Mouse (Mus musculus): ENCODE data around the gene Flii. TPM values are rescaled to one million over a fixed set of nuclear protein-coding genes. Genes with fewer than 3 reads are reported as not detected.

Flii gene
- polyA plus RNA-seq, 1 experiment, result 122 TPM

GRCm38 (mm10) chr11:60707672-60708071 lies 19.4 kb downstream of the Flii start:
- peak overlapping the region; percentile 45; the same call in 1 of the 2 replicates for H3K27ac ChIP-seq (ENCODE audit: insufficient read depth, low read length)
- no peak for TF ChIP-seq POLR2A (IDR thresholded peaks at IDR 0.05; ENCODE audit: extremely low read depth, insufficient read depth, low read length)
- TF ChIP-seq CTCF (IDR thresholded peaks at IDR 0.05; ENCODE audit: extremely low read depth, insufficient read depth, low read length), result no peak
- no peak overlapping the region for H3K4me3 ChIP-seq (ENCODE audit: insufficient read depth, low read length)
- H3K4me1 ChIP-seq (ENCODE audit: control insufficient read depth, insufficient read depth, low read length), result no peaks in the 10 kb centered on the region

- Histone ChIP-seq H3K27ac (ENCODE audit: insufficient read depth, low read length) (peak overlapping the region; percentile 12; the same call in 1 of the 2 replicates), H3K4me3 (ENCODE audit: insufficient read depth, low read length) (no peak overlapping the region), H3K4me1 (ENCODE audit: control insufficient read depth, insufficient read depth, low read length) (peaks cover under 1% of the 10 kb centered on the region; the same call in 1 of the 2 replicates)
- TF ChIP-seq CTCF (IDR thresholded peaks at IDR 0.05; ENCODE audit: extremely low read depth, insufficient read depth, low read length) (no peak), POLR2A (IDR thresholded peaks at IDR 0.05; ENCODE audit: extremely low read depth, insufficient read depth, low read length) (no peak)
Observed at GRCm38 (mm10) chr11:60706696-60707480, 20.2 kb downstream of the Flii start.

GRCm38 (mm10) chr11:60706076-60706475 lies 21.0 kb downstream of the Flii start:
- no peak overlapping the region for H3K27ac ChIP-seq (ENCODE audit: insufficient read depth, low read length)
- H3K4me1 ChIP-seq (ENCODE audit: control insufficient read depth, insufficient read depth, low read length), result peaks cover 1% of the 10 kb centered on the region; the same call in 1 of the 2 replicates

GRCm38 (mm10) chr11:60705255-60705654 lies 21.8 kb downstream of the Flii start:
- no peak for TF ChIP-seq CTCF (IDR thresholded peaks at IDR 0.05; ENCODE audit: extremely low read depth, insufficient read depth, low read length)
- no peak for TF ChIP-seq POLR2A (IDR thresholded peaks at IDR 0.05; ENCODE audit: extremely low read depth, insufficient read depth, low read length)
- peaks cover 5% of the 10 kb centered on the region for H3K4me1 ChIP-seq (ENCODE audit: control insufficient read depth, insufficient read depth, low read length)
- no peak overlapping the region for H3K4me3 ChIP-seq (ENCODE audit: insufficient read depth, low read length)
- H3K27ac ChIP-seq (ENCODE audit: insufficient read depth, low read length), result no peak overlapping the region

More at GRCm38 (mm10) chr11:60706076-60706475, 21.0 kb downstream of the Flii start:
- TF ChIP-seq CTCF (IDR thresholded peaks at IDR 0.05; ENCODE audit: extremely low read depth, insufficient read depth, low read length), result no peak
- no peak for TF ChIP-seq POLR2A (IDR thresholded peaks at IDR 0.05; ENCODE audit: extremely low read depth, insufficient read depth, low read length)
- no peak overlapping the region for H3K4me3 ChIP-seq (ENCODE audit: insufficient read depth, low read length)

GRCm38 (mm10) chr11:60704023-60704880 lies 22.8 kb downstream of the Flii start:
- Histone ChIP-seq H3K4me1 (ENCODE audit: control insufficient read depth, insufficient read depth, low read length) (peaks cover 5% of the 10 kb centered on the region), H3K27ac (ENCODE audit: insufficient read depth, low read length) (0 out of 2 replicates have a peak overlapping the region, but pooled peaks have one; percentile 17), H3K4me3 (ENCODE audit: insufficient read depth, low read length) (no peak overlapping the region)
- TF ChIP-seq CTCF (IDR thresholded peaks at IDR 0.05; ENCODE audit: extremely low read depth, insufficient read depth, low read length) (no peak), POLR2A (IDR thresholded peaks at IDR 0.05; ENCODE audit: extremely low read depth, insufficient read depth, low read length) (no peak)

GRCm38 (mm10) chr11:60703131-60703530 lies 23.9 kb downstream of the Flii start:
- TF ChIP-seq CTCF (IDR thresholded peaks at IDR 0.05; ENCODE audit: extremely low read depth, insufficient read depth, low read length) (peak; percentile 81), POLR2A (IDR thresholded peaks at IDR 0.05; ENCODE audit: extremely low read depth, insufficient read depth, low read length) (no peak)
- peaks cover 7% of the 10 kb centered on the region for H3K4me1 ChIP-seq (ENCODE audit: control insufficient read depth, insufficient read depth, low read length)
- H3K4me3 ChIP-seq (ENCODE audit: insufficient read depth, low read length), result no peak overlapping the region
- H3K27ac ChIP-seq (ENCODE audit: insufficient read depth, low read length), result peak overlapping the region; percentile 17; the same call in 1 of the 2 replicates

GRCm38 (mm10) chr11:60701611-60702010 lies 25.5 kb downstream of the Flii start:
- Histone ChIP-seq H3K4me3 (ENCODE audit: insufficient read depth, low read length) (no peak overlapping the region), H3K4me1 (ENCODE audit: control insufficient read depth, insufficient read depth, low read length) (peaks cover 7% of the 10 kb centered on the region), H3K27ac (ENCODE audit: insufficient read depth, low read length) (no peak overlapping the region)
- TF ChIP-seq POLR2A (IDR thresholded peaks at IDR 0.05; ENCODE audit: extremely low read depth, insufficient read depth, low read length) (no peak), CTCF (IDR thresholded peaks at IDR 0.05; ENCODE audit: extremely low read depth, insufficient read depth, low read length) (no peak)

- Histone ChIP-seq H3K4me1 (ENCODE audit: control insufficient read depth, insufficient read depth, low read length) (peaks cover 7% of the 10 kb centered on the region), H3K4me3 (ENCODE audit: insufficient read depth, low read length) (peak overlapping the region; percentile 97), H3K27ac (ENCODE audit: insufficient read depth, low read length) (no peak overlapping the region)
- TF ChIP-seq CTCF (IDR thresholded peaks at IDR 0.05; ENCODE audit: extremely low read depth, insufficient read depth, low read length) (no peak), POLR2A (IDR thresholded peaks at IDR 0.05; ENCODE audit: extremely low read depth, insufficient read depth, low read length) (no peak)
Observed at GRCm38 (mm10) chr11:60700320-60701185, 26.5 kb downstream of the Flii start.
